Mouse (Mus musculus): ENCODE results near the gene Enpp1.

- no peak for TF ChIP-seq CTCF (IDR thresholded peaks at IDR 0.05 in 2 of 3, conservative IDR thresholded peaks at IDR 0.05 in 1 of 3; ENCODE audit: control insufficient read depth in 1 of 3, insufficient read depth in 1 of 3, low read depth in 2 of 3, low read length in 3 of 3, poor library complexity in 1 of 3, severe bottlenecking in 1 of 3)
- TF ChIP-seq POLR2A (IDR thresholded peaks at IDR 0.05; ENCODE audit: control insufficient read depth in 1 of 2, insufficient read depth in 1 of 2, low read depth in 1 of 2, low read length in 2 of 2, poor library complexity in 1 of 2) = no peak
- no peak for TF ChIP-seq ZNF384 (IDR thresholded peaks at IDR 0.05; ENCODE audit: low read depth, low read length)
- TF ChIP-seq EP300 (IDR thresholded peaks at IDR 0.05; ENCODE audit: low read depth in 1 of 2, low read length in 2 of 2) = peak; percentile 6 to 64
- TF ChIP-seq SMC3 (IDR thresholded peaks at IDR 0.05; ENCODE audit: low read depth, low read length) = no peak
Measured at GRCm38 (mm10) chr10:24629086-24629720, 82.8 kb downstream of the Enpp1 start.

Data from MEL (cell line).